Mouse (Mus musculus): ENCODE measurements at regions not wholly inside any gene's neighbourhood (a gene's known extent, or its start where the extent isn't known, plus 50 kb on each side); places are given as distances from the start of the nearest gene placed in this dataset.
A peak's percentile ranks its signal among the peaks of the same experiment; 100 is the strongest.

- TF ChIP-seq CTCF (IDR thresholded peaks at IDR 0.05; ENCODE audit: extremely low read depth, insufficient read depth, low read length) (no peak), POLR2A (IDR thresholded peaks at IDR 0.05; ENCODE audit: extremely low read depth, insufficient read depth, low read length) (no peak)
- Histone ChIP-seq H3K4me3 (ENCODE audit: insufficient read depth, low read length) (no peak overlapping the region), H3K4me1 (ENCODE audit: control insufficient read depth, insufficient read depth, low read length) (peaks cover 5% of the 10 kb centered on the region), H3K27ac (ENCODE audit: insufficient read depth, low read length) (no peak overlapping the region)
Measured at GRCm38 (mm10) chr11:114480119-114480540, 188.2 kb upstream of the Rpl38 start.

GRCm38 (mm10) chr11:114478736-114479135, 189.6 kb upstream of the Rpl38 start:
- Histone ChIP-seq H3K4me1 (ENCODE audit: control insufficient read depth, insufficient read depth, low read length) (peaks cover 5% of the 10 kb centered on the region), H3K27ac (ENCODE audit: insufficient read depth, low read length) (no peak overlapping the region), H3K4me3 (ENCODE audit: insufficient read depth, low read length) (no peak overlapping the region)
- no peak for TF ChIP-seq POLR2A (IDR thresholded peaks at IDR 0.05; ENCODE audit: extremely low read depth, insufficient read depth, low read length)
- TF ChIP-seq CTCF (IDR thresholded peaks at IDR 0.05; ENCODE audit: extremely low read depth, insufficient read depth, low read length), result no peak

GRCm38 (mm10) chr11:114477365-114477764, 191.0 kb upstream of the Rpl38 start:
- TF ChIP-seq CTCF (IDR thresholded peaks at IDR 0.05; ENCODE audit: extremely low read depth, insufficient read depth, low read length) (peak; percentile 36; the same call in 1 of the 2 replicates), POLR2A (IDR thresholded peaks at IDR 0.05; ENCODE audit: extremely low read depth, insufficient read depth, low read length) (no peak)
- peaks cover 5% of the 10 kb centered on the region for H3K4me1 ChIP-seq (ENCODE audit: control insufficient read depth, insufficient read depth, low read length)
- H3K27ac ChIP-seq (ENCODE audit: insufficient read depth, low read length), result no peak overlapping the region
- H3K4me3 ChIP-seq (ENCODE audit: insufficient read depth, low read length), result no peak overlapping the region

- TF ChIP-seq CTCF (IDR thresholded peaks at IDR 0.05; ENCODE audit: extremely low read depth, insufficient read depth, low read length), result no peak
- no peak for TF ChIP-seq POLR2A (IDR thresholded peaks at IDR 0.05; ENCODE audit: extremely low read depth, insufficient read depth, low read length)
- no peak overlapping the region for H3K27ac ChIP-seq (ENCODE audit: insufficient read depth, low read length)
- H3K4me1 ChIP-seq (ENCODE audit: control insufficient read depth, insufficient read depth, low read length), result 0 out of 2 replicates have a peak, but pooled peaks cover 2% of the 10 kb centered on the region
- H3K4me3 ChIP-seq (ENCODE audit: insufficient read depth, low read length), result no peak overlapping the region
Measured at GRCm38 (mm10) chr11:114472501-114473260, 195.6 kb upstream of the Rpl38 start.

- no peak for TF ChIP-seq POLR2A (IDR thresholded peaks at IDR 0.05; ENCODE audit: extremely low read depth, insufficient read depth, low read length)
- no peak for TF ChIP-seq CTCF (IDR thresholded peaks at IDR 0.05; ENCODE audit: extremely low read depth, insufficient read depth, low read length)
- Histone ChIP-seq H3K27ac (ENCODE audit: insufficient read depth, low read length) (no peak overlapping the region), H3K4me3 (ENCODE audit: insufficient read depth, low read length) (no peak overlapping the region), H3K4me1 (ENCODE audit: control insufficient read depth, insufficient read depth, low read length) (0 out of 2 replicates have a peak, but pooled peaks cover 2% of the 10 kb centered on the region)
Measured at GRCm38 (mm10) chr11:114468394-114468793, 199.9 kb upstream of the Rpl38 start.

GRCm38 (mm10) chr11:114467803-114468202, 200.5 kb upstream of the Rpl38 start:
- H3K4me3 ChIP-seq (ENCODE audit: insufficient read depth, low read length), result no peak overlapping the region
- 0 out of 2 replicates have a peak, but pooled peaks cover 2% of the 10 kb centered on the region for H3K4me1 ChIP-seq (ENCODE audit: control insufficient read depth, insufficient read depth, low read length)
- H3K27ac ChIP-seq (ENCODE audit: insufficient read depth, low read length), result no peak overlapping the region
- TF ChIP-seq POLR2A (IDR thresholded peaks at IDR 0.05; ENCODE audit: extremely low read depth, insufficient read depth, low read length), result no peak
- no peak for TF ChIP-seq CTCF (IDR thresholded peaks at IDR 0.05; ENCODE audit: extremely low read depth, insufficient read depth, low read length)

- 0 out of 2 replicates have a peak, but pooled peaks cover 2% of the 10 kb centered on the region for H3K4me1 ChIP-seq (ENCODE audit: control insufficient read depth, insufficient read depth, low read length)
- no peak overlapping the region for H3K4me3 ChIP-seq (ENCODE audit: insufficient read depth, low read length)
- H3K27ac ChIP-seq (ENCODE audit: insufficient read depth, low read length), result no peak overlapping the region
- TF ChIP-seq POLR2A (IDR thresholded peaks at IDR 0.05; ENCODE audit: extremely low read depth, insufficient read depth, low read length), result no peak
- TF ChIP-seq CTCF (IDR thresholded peaks at IDR 0.05; ENCODE audit: extremely low read depth, insufficient read depth, low read length), result no peak
Measured at GRCm38 (mm10) chr11:114465486-114465885, 202.8 kb upstream of the Rpl38 start.

GRCm38 (mm10) chr11:114462755-114463374, 205.5 kb upstream of the Rpl38 start:
- Histone ChIP-seq H3K4me1 (ENCODE audit: control insufficient read depth, insufficient read depth, low read length) (no peaks in the 10 kb centered on the region), H3K27ac (ENCODE audit: insufficient read depth, low read length) (no peak overlapping the region), H3K4me3 (ENCODE audit: insufficient read depth, low read length) (no peak overlapping the region)
- TF ChIP-seq CTCF (IDR thresholded peaks at IDR 0.05; ENCODE audit: extremely low read depth, insufficient read depth, low read length) (peak; percentile 78), POLR2A (IDR thresholded peaks at IDR 0.05; ENCODE audit: extremely low read depth, insufficient read depth, low read length) (no peak)

GRCm38 (mm10) chr11:114454876-114455330, 213.4 kb upstream of the Rpl38 start:
- H3K27ac ChIP-seq (ENCODE audit: insufficient read depth, low read length), result no peak overlapping the region

More at GRCm38 (mm10) chr11:114454876-114455330, 213.4 kb upstream of the Rpl38 start:
- Histone ChIP-seq H3K4me3 (ENCODE audit: insufficient read depth, low read length) (no peak overlapping the region), H3K4me1 (ENCODE audit: control insufficient read depth, insufficient read depth, low read length) (no peaks in the 10 kb centered on the region)
- TF ChIP-seq CTCF (IDR thresholded peaks at IDR 0.05; ENCODE audit: extremely low read depth, insufficient read depth, low read length) (no peak), POLR2A (IDR thresholded peaks at IDR 0.05; ENCODE audit: extremely low read depth, insufficient read depth, low read length) (no peak)
